Mouse (Mus musculus) CH12.LX (cell line): ENCODE measurements around the gene Sclt1. TPM values are rescaled to one million over a fixed set of nuclear protein-coding genes. Genes with fewer than 3 reads are reported as not detected.
A peak's percentile ranks its signal among the peaks of the same experiment; 100 is the strongest.

ENCODE experiments used
- DNase-seq: peaks from one replicate; pipeline ENCODE4 v3.0.0-alpha.2; 2013; ENCODE audit errors: extremely low read depth
- H3K27ac ChIP-seq: 2 replicates; pipeline ENCODE4 v1.5.1; 2012; ENCODE audit warnings: low read depth, mild to moderate bottlenecking, control low read depth, moderate library complexity; ENCODE audit not compliant: insufficient read depth
- H3K27me3 ChIP-seq: replicated peaks from 2 replicates; pipeline ENCODE3; 2012; ENCODE audit warnings: inconsistent platforms
- H3K36me3 ChIP-seq, 2 experiments: replicated peaks in 1 of 2; 2 replicates each; pipeline versions ENCODE3 to v1.6.1; 2012; ENCODE audit warnings: inconsistent platforms in 1 of 2, low read length in 1 of 2, mild to moderate bottlenecking in 1 of 2, mixed read lengths in 1 of 2, moderate library complexity in 1 of 2; ENCODE audit not compliant: control insufficient read depth in 1 of 2, insufficient read depth in 1 of 2
- H3K4me1 ChIP-seq, 2 experiments: 2 replicates each; pipeline ENCODE4 v1.6.1; 2012; ENCODE audit warnings: inconsistent platforms in 1 of 2, moderate library complexity in 1 of 2; ENCODE audit not compliant: insufficient read depth in 2 of 2, control insufficient read depth in 1 of 2
- H3K4me2 ChIP-seq: 2 replicates; pipeline ENCODE4 v1.6.1; 2012; ENCODE audit warnings: low read depth, mild to moderate bottlenecking, control low read depth; ENCODE audit not compliant: poor library complexity, insufficient read depth, severe bottlenecking
- H3K4me3 ChIP-seq, 3 experiments: fragments of 150-350 bp in 1 of 3; sonication (generic) in 1 of 3; replicated peaks in 1 of 3; 2 replicates each; pipeline versions ENCODE3 to v1.5.1; 2011 to 2012; ENCODE audit warnings: low read depth in 2 of 3, low read length in 2 of 3, mild to moderate bottlenecking in 2 of 3, moderate library complexity in 2 of 3, control low read depth in 1 of 3, improper control_type of control experiment in 1 of 3, inconsistent platforms in 1 of 3, mixed read lengths in 1 of 3; ENCODE audit not compliant: poor library complexity in 1 of 3
- H3K79me2 ChIP-seq: replicated peaks from 2 replicates; pipeline ENCODE4 v1.6.1; 2012; ENCODE audit warnings: mild to moderate bottlenecking, moderate library complexity; ENCODE audit not compliant: control insufficient read depth, poor library complexity, insufficient read depth, severe bottlenecking; ENCODE audit errors: extremely low read depth
- H3K9ac ChIP-seq: 2 replicates; pipeline ENCODE4 v1.6.1; 2012; ENCODE audit warnings: low read depth, mild to moderate bottlenecking, control low read depth, moderate library complexity; ENCODE audit not compliant: insufficient read depth
- H3K9me3 ChIP-seq: replicated peaks from 2 replicates; pipeline ENCODE3; 2012; ENCODE audit warnings: low read length, inconsistent platforms, mixed read lengths
- CHD1 ChIP-seq: IDR thresholded peaks from 2 replicates; pipeline ENCODE4 v1.6.1; 2012; ENCODE audit warnings: low read depth, low read length, improper control_type of control experiment, inconsistent platforms
- CHD2 ChIP-seq: IDR thresholded peaks from 2 replicates; pipeline ENCODE4 v1.6.1; 2011; ENCODE audit warnings: low read length, improper control_type of control experiment
- E2F4 ChIP-seq: IDR thresholded peaks from 2 replicates; pipeline ENCODE4 v1.6.1; 2011; ENCODE audit warnings: low read depth, low read length, improper control_type of control experiment; ENCODE audit not compliant: insufficient replicate concordance
- ELF1 ChIP-seq: IDR thresholded peaks from 2 replicates; pipeline ENCODE4 v1.6.1; 2014; ENCODE audit warnings: low read depth, mild to moderate bottlenecking, inconsistent platforms, low read length, improper control_type of control experiment
- EP300 ChIP-seq: IDR thresholded peaks from 2 replicates; pipeline ENCODE4 v1.6.1; 2011; ENCODE audit warnings: low read length, improper control_type of control experiment
- GABPA ChIP-seq: IDR thresholded peaks from 2 replicates; pipeline ENCODE4 v1.6.1; 2012; ENCODE audit warnings: low read depth, low read length, improper control_type of control experiment, inconsistent platforms; ENCODE audit not compliant: insufficient replicate concordance
- HCFC1 ChIP-seq: IDR thresholded peaks from 2 replicates; pipeline ENCODE4 v1.6.1; 2012; ENCODE audit warnings: low read depth, mild to moderate bottlenecking, inconsistent platforms, low read length, improper control_type of control experiment
- JUND ChIP-seq: conservative IDR thresholded peaks from 2 replicates; pipeline ENCODE4 v1.6.1; 2011; ENCODE audit warnings: low read depth, low read length, improper control_type of control experiment
- KAT2A ChIP-seq: IDR thresholded peaks from 2 replicates; pipeline ENCODE4 v1.6.1; 2012; ENCODE audit warnings: low read length, improper control_type of control experiment, inconsistent platforms; ENCODE audit not compliant: insufficient replicate concordance
- MAX ChIP-seq: IDR thresholded peaks from 2 replicates; pipeline ENCODE4 v1.6.1; 2011; ENCODE audit warnings: low read length, improper control_type of control experiment
- MEF2A ChIP-seq: IDR thresholded peaks from 2 replicates; pipeline ENCODE4 v1.6.1; 2014; ENCODE audit warnings: low read depth, mild to moderate bottlenecking, inconsistent platforms, low read length, improper control_type of control experiment, borderline replicate concordance
- MXI1 ChIP-seq: IDR thresholded peaks from 2 replicates; pipeline ENCODE4 v1.6.1; 2011; ENCODE audit warnings: mild to moderate bottlenecking, low read depth, low read length, improper control_type of control experiment
- NELFE ChIP-seq: IDR thresholded peaks from 2 replicates; pipeline ENCODE4 v1.6.1; 2011; ENCODE audit warnings: low read depth, low read length, improper control_type of control experiment
- NRF1 ChIP-seq: IDR thresholded peaks from 2 replicates; pipeline ENCODE4 v1.6.1; 2014; ENCODE audit warnings: low read depth, mild to moderate bottlenecking, inconsistent platforms, low read length, improper control_type of control experiment, moderate library complexity
- POLR2A ChIP-seq: IDR thresholded peaks from 2 replicates; pipeline ENCODE4 v1.6.1; 2011; ENCODE audit warnings: low read depth, mild to moderate bottlenecking, improper control_type of control experiment, low read length
- RAD21 ChIP-seq: IDR thresholded peaks from 2 replicates; pipeline ENCODE4 v1.6.1; 2011; ENCODE audit warnings: low read depth, mild to moderate bottlenecking, low read length, improper control_type of control experiment, moderate library complexity
- RCOR1 ChIP-seq: conservative IDR thresholded peaks from 2 replicates; pipeline ENCODE4 v1.6.1; 2012; ENCODE audit warnings: low read depth, mild to moderate bottlenecking, inconsistent platforms, low read length, improper control_type of control experiment
- SIN3A ChIP-seq: IDR thresholded peaks from 2 replicates; pipeline ENCODE4 v1.6.1; 2012; ENCODE audit warnings: low read length, improper control_type of control experiment, inconsistent platforms
- TBP ChIP-seq: conservative IDR thresholded peaks from 2 replicates; pipeline ENCODE4 v1.6.1; 2011; ENCODE audit warnings: low read depth, low read length, improper control_type of control experiment
- TCF12 ChIP-seq: IDR thresholded peaks from 2 replicates; pipeline ENCODE4 v1.6.1; 2014; ENCODE audit warnings: low read depth, mild to moderate bottlenecking, inconsistent platforms, low read length, improper control_type of control experiment
- UBTF ChIP-seq: IDR thresholded peaks from 2 replicates; pipeline ENCODE4 v1.6.1; 2012; ENCODE audit warnings: low read depth, mild to moderate bottlenecking, inconsistent platforms, low read length, improper control_type of control experiment, moderate library complexity
- ZKSCAN1 ChIP-seq: IDR thresholded peaks from 2 replicates; pipeline ENCODE4 v1.6.1; 2012; ENCODE audit warnings: low read depth, inconsistent platforms, low read length, improper control_type of control experiment, borderline replicate concordance
- ZMIZ1 ChIP-seq: IDR thresholded peaks from 2 replicates; pipeline ENCODE4 v1.6.1; 2012; ENCODE audit warnings: low read depth, mild to moderate bottlenecking, inconsistent platforms, low read length, improper control_type of control experiment
- ZNF384 ChIP-seq: IDR thresholded peaks from 2 replicates; pipeline ENCODE4 v1.6.1; 2012; ENCODE audit warnings: low read depth, low read length, improper control_type of control experiment, inconsistent platforms
- dilution Hi-C: fragments of 300-500 bp; cut with MboI; formaldehyde crosslinking; loops from 2 replicates; pipeline ENCODE4 v1.14.3; 2020; ENCODE audit warnings: low sequenced_read_pairs; ENCODE audit not compliant: extremely low pct_unique_long_range_greater_than_20kb, extremely low pct_ligation_motif_present
- in situ Hi-C: fragments of 300-500 bp; cut with MboI; formaldehyde crosslinking; loops from 3 replicates; pipeline ENCODE4 v1.14.3; 2019; ENCODE audit warnings: low sequenced_read_pairs, low pct_ligation_motif_present, low pct_unique_long_range_greater_than_20kb, mixed read lengths
- polyA plus RNA-seq: library from polyadenylated mRNA; unstranded; fragments of >175 nt; gene quantifications from 2 replicates; pipeline ENCODE4 v1.2.1, GENCODE M21; 2012; ENCODE audit warnings: low read depth; ENCODE audit not compliant: insufficient read length
- total RNA-seq, 2 experiments: library from RNA; depleted of rRNA; stranded (reverse); fragments of 300-350 nt in 1 of 2; fragments of >200 nt in 1 of 2; gene quantifications; 2 replicates each; pipeline ENCODE4 v1.2.3; 2012 to 2014

Gene Sclt1
- total RNA-seq (2012; rRNA removed) (6.5 TPM in 2 replicates), total RNA-seq (2014; rRNA removed) (7.4 and 11.2 TPM in 2 replicates), polyA plus RNA-seq (5.3 TPM in 2 replicates)

DNA sequence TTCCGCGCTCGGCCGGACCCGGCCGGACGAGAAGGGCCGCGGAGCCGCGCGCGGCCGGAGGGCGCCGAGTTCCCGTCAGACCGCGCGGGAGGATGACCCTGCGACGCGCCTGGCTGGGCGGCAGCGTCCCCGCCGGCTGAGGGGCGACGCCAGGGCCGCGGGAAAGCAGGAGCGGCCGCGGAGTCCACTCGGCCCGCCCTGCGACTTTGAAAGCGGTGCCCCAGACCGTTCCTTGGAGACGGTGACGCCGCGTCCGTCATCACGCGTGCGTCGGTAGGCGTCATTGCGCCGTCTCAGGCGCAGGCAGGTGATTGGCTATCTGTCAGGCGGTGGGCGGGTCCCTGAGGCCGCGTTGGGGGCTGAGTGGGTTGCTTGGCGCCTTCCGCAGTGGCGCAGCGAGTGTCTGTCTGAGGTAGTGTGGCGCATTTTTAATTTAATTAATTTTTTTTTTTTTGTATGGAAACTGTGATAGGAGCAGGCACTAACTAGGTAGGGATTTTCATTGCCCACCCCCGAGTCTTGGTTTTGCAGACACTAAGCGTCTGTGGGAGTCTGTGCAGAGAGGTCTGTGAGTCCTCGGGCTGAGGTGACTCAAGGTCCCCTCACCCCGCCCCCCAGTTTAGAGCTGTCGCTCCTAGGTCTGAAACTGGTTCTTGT, at the start of gene Sclt1, which contains the start of gene D3Ertd751e:
Gene Sclt1 (minus strand): TSS at position 237 of the 657 bp plus-strand sequence.
Gene D3Ertd751e (plus strand): TSS at position 334 of the 657 bp plus-strand sequence.
- Histone ChIP-seq H3K36me3 (no peaks in the 10 kb centered on the region), H3K4me2 (peak within 1 kb of the TSS; percentile 99), H3K79me2 (no peaks in the 10 kb centered on the region), H3K9ac (peak within 1 kb of the TSS; percentile 75), H3K4me1 (peaks cover 4 to 15% of the 10 kb centered on the region in 2 experiments; a peak in 3 of 4 replicates), H3K4me3 (peak within 1 kb of the TSS; percentile 81 to 84 (median 82)), H3K9me3 (no peaks in the 10 kb centered on the region), H3K27ac (0 out of 2 replicates have a peak within 1 kb of the TSS, but pooled peaks have one; percentile 35), H3K27me3 (no peaks in the 10 kb centered on the region)
- TF ChIP-seq CHD2 (peak; percentile 56; the same call in 1 of the 2 replicates), ZNF384 (peak; percentile 78), KAT2A (peak; percentile 59; the same call in 1 of the 2 replicates), HCFC1 (peak; percentile 74), TCF12 (peak; percentile 30), E2F4 (peak; percentile 54; the same call in 1 of the 2 replicates), ELF1 (peak; percentile 85), CHD1 (no peak), SIN3A (peak; percentile 92), MAX (no peak), ZMIZ1 (peak; percentile 74), GABPA (no peak), TBP (peak; percentile 59; the same call in 1 of the 2 replicates), NELFE (peak; percentile 68), RAD21 (no peak), NRF1 (peak; percentile 84), POLR2A (peak; percentile 91), MXI1 (peak; percentile 78; the same call in 1 of the 2 replicates), UBTF (peak; percentile 87; the same call in 1 of the 2 replicates), EP300 (no peak), MEF2A (0 out of 2 replicates have a peak, but pooled peaks have one; percentile 8), JUND (no peak), RCOR1 (no peak), ZKSCAN1 (no peak)
- in situ Hi-C loops (no loop called here), dilution Hi-C loops (no loop called here)
- peak; percentile 94 for DNase-seq
